9 mouse cellular contexts compared by ENCODE assay signal in genomic region chr2:57111791-57112538, GRCm38 (mm10). TPM values are rescaled to one million over a fixed set of nuclear protein-coding genes. Genes with fewer than 3 reads are reported as not detected.
DNase-seq lines count a peak whose midpoint lies in the region; ATAC-seq and TF ChIP-seq lines count a peak whose summit lies in the region.
"Had no signal": no experiment of that assay in that cellular context is flagged by ENCODE, and none has a peak within 500 bp of the region (broad histone marks: within the 10 kb centered on the region; RNA-seq: fewer than 3 reads in every experiment).

No protein-coding gene starts in this region.

- DNase-seq in heart, postnatal 0 days (ENCODE audit: low spot score) = no peak
- no peak for DNase-seq in heart, adult 2 months
- DNase-seq in frontal cortex, postnatal 10 days (ENCODE audit: low spot score in 2 of 2) = no peak
- no peak for DNase-seq in adrenal gland, postnatal 4 days (ENCODE audit: low spot score in 2 of 2)
- DNase-seq in stomach, postnatal 0 days (ENCODE audit: low spot score) = no peak
- DNase-seq: kidney, postnatal 14 days had no signal

- 17% methylated on average over 38 of the region's 38 CpGs for WGBS in heart, postnatal 0 days
- WGBS in heart, adult 2 months = 35% methylated on average over 38 of the region's 38 CpGs
- 7% methylated on average over 38 of the region's 38 CpGs for WGBS in embryonic facial prominence, embryonic 12.5 days
- 2% methylated on average over 38 of the region's 38 CpGs for WGBS in hindbrain, embryonic 13.5 days
- 2% methylated on average over 38 of the region's 38 CpGs for WGBS in midbrain, embryonic 15.5 days
- 48% methylated on average over 38 of the region's 38 CpGs for WGBS in stomach, postnatal 0 days

- no peaks in the 10 kb centered on the region for H3K79me2 ChIP-seq in heart, adult 2 months (replicated peaks; ENCODE audit: control insufficient read depth, insufficient read depth, low read length)

- ATAC-seq in heart, postnatal 0 days (ENCODE audit: insufficient read depth, low read depth) = no peak
- ATAC-seq in embryonic facial prominence, embryonic 12.5 days (ENCODE audit: insufficient number of reproducible peaks, insufficient read depth, low FRiP score, low TSS enrichment) = no peak
- no peak for ATAC-seq in hindbrain, embryonic 13.5 days (ENCODE audit: low FRiP score)
- no peak for ATAC-seq in midbrain, embryonic 15.5 days (replicated peaks)
- no peak for ATAC-seq in stomach, postnatal 0 days (ENCODE audit: low FRiP score, low TSS enrichment)

- no peak for TF ChIP-seq EP300 in heart, postnatal 0 days (IDR thresholded peaks at IDR 0.05; ENCODE audit: low read depth)
- TF ChIP-seq EP300 in heart, adult 2 months (IDR thresholded peaks at IDR 0.05; ENCODE audit: insufficient read depth, low read depth, low read length) = no peak
- TF ChIP-seq EP300 in stomach, postnatal 0 days (optimal IDR thresholded peaks at IDR 0.05) = no peak

- no peaks in the 10 kb centered on the region for H3K36me3 ChIP-seq in heart, postnatal 0 days (replicated peaks; ENCODE audit: control insufficient read depth, insufficient read depth, low read length)
- H3K36me3 ChIP-seq in heart, adult 2 months (ENCODE audit: control insufficient read depth, insufficient read depth, low read length) = no peaks in the 10 kb centered on the region
- no peaks in the 10 kb centered on the region for H3K36me3 ChIP-seq in embryonic facial prominence, embryonic 12.5 days
- no peaks in the 10 kb centered on the region for H3K36me3 ChIP-seq in hindbrain, embryonic 13.5 days
- H3K36me3 ChIP-seq in midbrain, embryonic 15.5 days (replicated peaks) = no peaks in the 10 kb centered on the region
- H3K36me3 ChIP-seq in stomach, postnatal 0 days (ENCODE audit: control insufficient read depth, insufficient read depth, low read length) = no peaks in the 10 kb centered on the region

- H3K27ac ChIP-seq in heart, postnatal 0 days (ENCODE audit: low read depth) = no peak overlapping the region
- H3K27ac ChIP-seq in heart, adult 2 months = no peak overlapping the region
- H3K27ac ChIP-seq in embryonic facial prominence, embryonic 12.5 days = no peak overlapping the region
- H3K27ac ChIP-seq in hindbrain, embryonic 13.5 days = peak overlapping the region; percentile 73
- no peak overlapping the region for H3K27ac ChIP-seq in midbrain, embryonic 15.5 days
- H3K27ac ChIP-seq in stomach, postnatal 0 days (replicated peaks) = no peak overlapping the region

- H3K4me2 ChIP-seq in heart, postnatal 0 days (ENCODE audit: low read depth, low read length) = 0 out of 2 replicates have a peak overlapping the region, but pooled peaks have one; percentile 6
- H3K4me2 ChIP-seq in embryonic facial prominence, embryonic 12.5 days (replicated peaks) = peak overlapping the region; percentile 21; the same call in 1 of the 2 replicates
- peak overlapping the region; percentile 47 for H3K4me2 ChIP-seq in hindbrain, embryonic 13.5 days
- peak overlapping the region; percentile 35 for H3K4me2 ChIP-seq in midbrain, embryonic 15.5 days
- no peak overlapping the region for H3K4me2 ChIP-seq in stomach, postnatal 0 days (replicated peaks; ENCODE audit: low read depth)

- intact Hi-C loops in heart, adult 2 months (cut with DNase I) = loop anchor here (10.0 kb wide), 2 partner anchors 123 to 263 kb away; partner anchors contain the start of gene Gpd2

- no peak for TF ChIP-seq CTCF in heart, postnatal 0 days (IDR thresholded peaks at IDR 0.05; ENCODE audit: low read depth)
- TF ChIP-seq CTCF in heart, adult 2 months (IDR thresholded peaks at IDR 0.05) = no peak
- TF ChIP-seq CTCF in stomach, postnatal 0 days (IDR thresholded peaks at IDR 0.05; ENCODE audit: low read depth) = no peak

- no peak for TF ChIP-seq POLR2A in heart, adult 2 months (IDR thresholded peaks at IDR 0.05; ENCODE audit: insufficient read depth, low read depth, low read length)

- H3K9ac ChIP-seq in heart, postnatal 0 days (replicated peaks; ENCODE audit: low read depth, low read length) = no peak overlapping the region
- H3K9ac ChIP-seq in heart, adult 2 months (ENCODE audit: low read depth, low read length) = no peak overlapping the region
- H3K9ac ChIP-seq in embryonic facial prominence, embryonic 12.5 days = no peak overlapping the region; the same call in 1 of the 2 replicates
- peak overlapping the region; percentile 63 for H3K9ac ChIP-seq in hindbrain, embryonic 13.5 days
- H3K9ac ChIP-seq in midbrain, embryonic 15.5 days = peak overlapping the region; percentile 0; the same call in 1 of the 2 replicates
- H3K9ac ChIP-seq in stomach, postnatal 0 days (ENCODE audit: low read length) = no peak overlapping the region

- H3K4me3 ChIP-seq in heart, postnatal 0 days (ENCODE audit: low read depth, low read length) = peak overlapping the region; percentile 13
- H3K4me3 ChIP-seq in heart, adult 2 months = no peak overlapping the region
- peak overlapping the region; percentile 2; the same call in 1 of the 2 replicates for H3K4me3 ChIP-seq in embryonic facial prominence, embryonic 12.5 days
- H3K4me3 ChIP-seq in hindbrain, embryonic 13.5 days = peak overlapping the region; percentile 81
- H3K4me3 ChIP-seq in midbrain, embryonic 15.5 days = peak overlapping the region; percentile 20
- H3K4me3 ChIP-seq in stomach, postnatal 0 days (ENCODE audit: low read depth, low read length) = no peak overlapping the region

- no peaks in the 10 kb centered on the region for H3K9me3 ChIP-seq in heart, postnatal 0 days (replicated peaks; ENCODE audit: control insufficient read depth, low read length)
- no peaks in the 10 kb centered on the region for H3K9me3 ChIP-seq in embryonic facial prominence, embryonic 12.5 days
- no peaks in the 10 kb centered on the region for H3K9me3 ChIP-seq in hindbrain, embryonic 13.5 days
- H3K9me3 ChIP-seq in midbrain, embryonic 15.5 days = no peaks in the 10 kb centered on the region
- H3K9me3 ChIP-seq in stomach, postnatal 0 days (ENCODE audit: control insufficient read depth, low read length) = no peaks in the 10 kb centered on the region

- peaks cover 69% of the 10 kb centered on the region for H3K27me3 ChIP-seq in heart, postnatal 0 days (ENCODE audit: control insufficient read depth, insufficient read depth, low read length)
- H3K27me3 ChIP-seq in heart, adult 2 months (ENCODE audit: control insufficient read depth, insufficient read depth, low read length) = peaks cover 12% of the 10 kb centered on the region
- H3K27me3 ChIP-seq in embryonic facial prominence, embryonic 12.5 days = peaks cover 62% of the 10 kb centered on the region
- H3K27me3 ChIP-seq in hindbrain, embryonic 13.5 days = peaks cover 82% of the 10 kb centered on the region
- H3K27me3 ChIP-seq in midbrain, embryonic 15.5 days (replicated peaks) = peaks cover 73% of the 10 kb centered on the region
- no peaks in the 10 kb centered on the region; the same call in 1 of the 2 replicates for H3K27me3 ChIP-seq in stomach, postnatal 0 days (ENCODE audit: control insufficient read depth, insufficient read depth, low read length)

- peaks cover 6% of the 10 kb centered on the region; the same call in 1 of the 2 replicates for H3K4me1 ChIP-seq in heart, postnatal 0 days (ENCODE audit: control insufficient read depth, insufficient read depth)
- no peaks in the 10 kb centered on the region; the same call in 1 of the 2 replicates for H3K4me1 ChIP-seq in heart, adult 2 months (ENCODE audit: control insufficient read depth, insufficient read depth, low read length)
- H3K4me1 ChIP-seq in embryonic facial prominence, embryonic 12.5 days = peaks cover 18% of the 10 kb centered on the region; the same call in 1 of the 2 replicates
- peaks cover 58% of the 10 kb centered on the region for H3K4me1 ChIP-seq in hindbrain, embryonic 13.5 days (replicated peaks)
- peaks cover 43% of the 10 kb centered on the region for H3K4me1 ChIP-seq in midbrain, embryonic 15.5 days
- H3K4me1 ChIP-seq in stomach, postnatal 0 days (replicated peaks; ENCODE audit: control insufficient read depth, insufficient read depth) = no peaks in the 10 kb centered on the region

RNA-seq across cellular contexts. Expression of gene Nr4a2, which starts 11.8 kb away (rescaled TPM):
- 0.34 and 1.2 TPM in 2 replicates for total RNA-seq in heart, postnatal 0 days (2014; rRNA removed; ENCODE audit: low replicate concordance)
- 1.2 TPM in 2 replicates for polyA plus RNA-seq in heart, postnatal 0 days (2015; fragmentation: Nextera tagmentation; extraction: Ambion mirVana)
- 1 to 10 TPM; 1.0 to 2.6 TPM for total RNA-seq in heart, adult 2 months (2021)
- 1.1 and 1.5 TPM in 2 replicates for polyA plus RNA-seq in heart, adult 2 months (2012; rRNA removed)
- 7.5 and 8.4 TPM in 2 replicates for polyA plus RNA-seq in embryonic facial prominence, embryonic 12.5 days (2016; fragmentation: Nextera tagmentation; extraction: Ambion mirVana)
- polyA plus RNA-seq in hindbrain, embryonic 13.5 days (2015; fragmentation: Nextera tagmentation; extraction: Ambion mirVana) = 25.7 and 28.6 TPM in 2 replicates
- 40.1 and 40.4 TPM in 2 replicates for polyA plus RNA-seq in midbrain, embryonic 15.5 days (2015; fragmentation: Nextera tagmentation; extraction: Ambion mirVana)
- total RNA-seq in adrenal gland, postnatal 4 days (2021) = 1 to 10 TPM; 6.6 to 7.6 TPM
- polyA plus RNA-seq in stomach, postnatal 0 days (2015; fragmentation: Nextera tagmentation; extraction: Ambion mirVana) = 6.4 and 14.1 TPM in 2 replicates

Comparison
In these comparisons a context has a peak if more than half of its experiments do, and no peak if none do; other contexts are left out.
1. H3K4me3 ChIP-seq: peak in heart, postnatal 0 days (single experiment), embryonic facial prominence, embryonic 12.5 days (single experiment), hindbrain, embryonic 13.5 days (single experiment) and midbrain, embryonic 15.5 days (single experiment); none in heart, adult 2 months (single experiment) and stomach, postnatal 0 days (single experiment).
2. H3K9ac ChIP-seq: peak in hindbrain, embryonic 13.5 days (single experiment) and midbrain, embryonic 15.5 days (single experiment); none in heart, postnatal 0 days (single experiment), heart, adult 2 months (single experiment), embryonic facial prominence, embryonic 12.5 days (single experiment) and stomach, postnatal 0 days (single experiment).